Mouse (Mus musculus) adrenal gland, postnatal 25 days (tissue): ENCODE results near the gene Endou. TPM values are rescaled to one million over a fixed set of nuclear protein-coding genes. Genes with fewer than 3 reads are reported as not detected.
A peak's percentile ranks its signal among the peaks of the same experiment; 100 is the strongest.

Source experiments
- DNase-seq: peaks from one replicate; pipeline ENCODE4 v3.0.0; 2021; ENCODE audit warnings: mixed read lengths
- total RNA-seq: library from RNA; stranded (reverse); gene quantifications from 2 replicates; pipeline ENCODE4 v1.2.3, GENCODE M21; 2021

The Endou gene
- total RNA-seq, 1 experiment from 2014 or later = 0.82 TPM

DNA sequence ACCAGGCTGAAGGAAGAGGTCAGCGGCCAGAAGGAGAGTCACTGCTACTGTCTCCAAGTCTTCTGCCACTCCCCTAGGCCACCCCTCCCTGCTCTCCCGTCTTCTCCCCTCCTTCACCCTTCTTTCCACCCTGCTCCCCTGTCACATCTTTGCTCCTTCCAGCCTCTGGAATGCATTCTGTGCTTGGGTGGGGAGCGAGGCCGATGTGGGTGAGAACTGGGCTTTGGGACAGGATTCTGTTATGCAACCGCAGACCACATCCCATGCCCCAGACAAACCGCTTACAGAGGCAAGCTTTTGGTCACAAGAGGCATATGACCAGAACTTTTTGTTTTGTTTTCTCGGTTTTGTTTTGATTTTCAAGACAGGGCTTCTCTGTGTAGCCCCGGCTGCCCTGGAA, 4.1 kb downstream of the Endou start:
- DNase-seq = no peak

DNA sequence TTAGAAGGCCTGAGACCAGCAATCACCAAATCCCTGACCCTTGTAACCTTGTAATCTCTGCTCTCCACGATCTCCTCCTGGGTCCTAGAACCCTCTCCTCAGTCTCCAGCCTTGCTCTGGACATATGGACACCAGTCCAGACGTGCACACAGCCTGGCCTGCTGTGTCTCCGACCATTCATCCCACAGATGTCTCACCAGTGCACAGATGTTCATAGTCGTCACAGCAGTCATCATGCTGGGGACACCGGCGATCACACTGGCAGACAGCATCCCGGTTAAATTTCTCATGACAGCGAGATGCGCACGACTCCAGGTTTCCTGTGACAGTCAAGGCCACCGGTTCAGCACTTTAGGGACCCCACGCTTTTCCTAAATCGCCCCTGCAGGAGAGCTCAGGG, 4.8 kb downstream of the Endou start:
- no peak for DNase-seq

DNA sequence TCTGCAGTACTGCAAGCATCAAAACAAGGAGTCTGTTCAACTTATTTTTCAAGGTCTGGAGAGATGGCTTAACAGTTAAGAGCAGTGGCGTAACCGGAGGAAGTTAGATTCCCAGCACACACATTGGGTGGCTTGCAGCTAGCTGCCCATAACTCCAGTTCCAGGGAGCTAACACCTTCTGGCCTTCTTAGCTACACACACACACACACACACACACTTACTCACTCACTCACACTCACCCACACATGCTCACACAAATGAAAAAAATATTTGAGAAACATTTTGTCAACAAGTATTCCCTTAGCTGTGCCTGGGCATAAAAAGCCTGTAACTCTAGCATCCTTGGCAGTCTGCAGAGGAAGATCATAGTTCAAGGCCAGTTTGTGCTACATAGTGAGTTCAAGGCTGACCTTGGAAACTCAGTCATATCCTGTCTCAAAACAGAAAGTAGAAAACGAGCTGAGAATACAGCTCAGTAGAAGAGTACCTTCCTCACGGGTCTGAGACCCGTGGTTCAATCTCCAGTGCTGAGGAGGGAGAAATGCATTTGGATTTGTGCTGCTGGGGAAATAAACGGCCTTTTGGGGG, 5.8 kb downstream of the Endou start:
- no peak for DNase-seq

DNA sequence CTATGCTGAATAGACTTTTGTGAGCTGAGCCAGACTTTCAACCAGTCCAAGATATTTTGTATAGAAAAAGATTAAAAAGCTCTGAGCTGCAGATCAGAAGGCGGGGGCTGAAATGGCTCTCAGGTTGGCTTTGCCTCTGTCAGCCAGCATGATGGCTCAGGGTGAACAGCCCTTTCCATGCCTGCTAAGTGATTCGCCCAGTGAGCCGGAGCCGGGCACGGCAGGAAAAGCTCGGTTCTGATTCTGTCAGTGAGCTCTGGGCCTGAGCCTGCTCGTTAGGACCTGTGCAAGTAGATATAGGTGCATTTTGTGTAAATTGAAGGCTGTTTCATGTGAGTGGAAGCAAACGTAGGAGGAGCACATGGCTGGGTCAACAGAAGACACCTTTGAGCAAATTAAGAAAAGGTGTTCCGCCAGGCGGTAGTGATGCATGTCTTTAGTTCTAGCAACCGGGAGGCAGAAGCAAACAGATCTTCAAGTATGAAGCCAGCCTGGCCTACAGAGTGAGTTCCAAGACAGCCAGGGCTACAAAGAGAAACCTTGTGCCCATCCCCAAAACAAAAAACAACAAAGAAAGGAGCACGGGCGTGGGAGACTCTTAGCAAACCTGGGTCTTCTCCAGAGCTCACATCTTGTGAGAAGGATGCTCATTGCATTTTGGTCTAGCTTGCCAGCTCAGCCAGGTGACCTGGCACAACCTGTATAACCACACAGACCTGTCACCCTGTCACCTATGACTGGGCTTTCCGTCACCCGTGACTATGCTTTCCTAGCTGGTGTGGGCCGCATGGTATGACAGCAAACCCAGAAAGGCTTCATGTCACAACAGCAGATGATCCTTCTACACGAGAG, 6.6 kb downstream of the Endou start:
- no peak for DNase-seq

DNA sequence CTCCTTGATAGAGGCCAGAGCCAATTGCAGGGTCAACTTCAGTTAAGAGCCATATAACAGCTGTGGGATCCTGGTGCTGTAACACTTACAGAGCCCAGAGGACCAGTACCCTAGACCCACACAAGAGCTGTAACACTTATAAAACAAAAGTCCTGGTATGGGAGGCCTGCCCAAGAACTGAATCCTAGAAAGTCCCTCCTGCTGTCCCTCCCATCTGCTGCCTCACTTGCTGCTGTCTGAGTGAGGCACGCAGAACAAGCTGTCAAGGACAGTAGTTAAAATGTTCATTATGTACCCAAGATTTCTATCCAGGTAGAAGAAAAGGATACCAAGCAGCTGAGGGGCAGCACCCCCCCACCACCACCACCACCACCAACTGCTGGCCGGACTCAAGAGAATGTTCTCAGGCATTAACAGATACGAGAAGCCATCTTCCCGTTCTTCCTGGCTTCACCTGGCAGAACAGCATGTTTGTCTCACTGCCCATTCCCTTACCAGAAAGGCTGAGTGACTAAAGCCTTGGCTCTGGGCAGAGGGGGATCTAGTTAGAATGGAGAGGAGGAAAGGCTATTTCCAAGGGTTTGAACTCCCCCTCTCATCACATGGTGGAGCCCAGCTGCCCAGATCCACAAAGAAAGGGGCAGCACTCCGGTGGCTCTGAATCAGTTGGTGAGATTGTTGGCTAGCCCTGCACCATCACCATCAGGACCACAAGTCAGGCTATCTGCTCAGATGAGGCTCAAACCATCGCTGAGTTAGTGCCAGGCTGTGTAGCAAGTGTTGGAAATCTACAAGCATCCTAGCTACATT, 7.4 kb downstream of the Endou start:
- no peak for DNase-seq

DNA sequence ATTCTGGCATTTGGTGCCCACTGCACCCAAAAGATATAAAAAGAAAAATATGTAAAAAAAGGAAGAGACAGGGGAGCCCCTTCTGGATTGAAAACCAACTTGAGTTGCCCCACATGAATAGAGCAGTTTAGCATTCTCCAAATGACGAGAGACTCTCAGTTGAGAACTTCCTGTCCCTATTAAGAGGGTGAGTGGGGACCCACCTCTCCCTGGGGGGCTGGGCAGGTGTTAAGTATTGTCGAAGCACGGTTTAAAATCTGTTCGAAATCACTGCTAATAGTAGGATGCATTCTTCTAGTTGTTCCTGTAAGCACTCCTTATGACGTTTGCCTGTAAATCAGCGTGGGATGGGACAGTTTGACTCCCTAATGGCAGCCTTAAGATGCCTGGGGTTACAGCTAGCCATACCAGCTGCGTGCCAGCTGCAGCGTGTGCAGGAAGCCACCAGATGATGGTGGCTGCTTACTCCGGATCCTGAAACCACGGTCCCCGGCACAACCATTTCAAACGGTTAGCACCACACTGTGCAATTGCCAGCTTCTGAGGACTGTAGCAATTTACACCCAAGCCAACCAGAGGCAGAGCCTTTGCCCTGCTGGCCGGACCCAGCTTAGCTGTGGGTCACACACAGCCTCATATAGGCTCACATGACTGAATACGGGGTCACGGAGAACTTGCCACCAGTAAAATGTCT, 10.0 kb downstream of the Endou start:
- no peak for DNase-seq

DNA sequence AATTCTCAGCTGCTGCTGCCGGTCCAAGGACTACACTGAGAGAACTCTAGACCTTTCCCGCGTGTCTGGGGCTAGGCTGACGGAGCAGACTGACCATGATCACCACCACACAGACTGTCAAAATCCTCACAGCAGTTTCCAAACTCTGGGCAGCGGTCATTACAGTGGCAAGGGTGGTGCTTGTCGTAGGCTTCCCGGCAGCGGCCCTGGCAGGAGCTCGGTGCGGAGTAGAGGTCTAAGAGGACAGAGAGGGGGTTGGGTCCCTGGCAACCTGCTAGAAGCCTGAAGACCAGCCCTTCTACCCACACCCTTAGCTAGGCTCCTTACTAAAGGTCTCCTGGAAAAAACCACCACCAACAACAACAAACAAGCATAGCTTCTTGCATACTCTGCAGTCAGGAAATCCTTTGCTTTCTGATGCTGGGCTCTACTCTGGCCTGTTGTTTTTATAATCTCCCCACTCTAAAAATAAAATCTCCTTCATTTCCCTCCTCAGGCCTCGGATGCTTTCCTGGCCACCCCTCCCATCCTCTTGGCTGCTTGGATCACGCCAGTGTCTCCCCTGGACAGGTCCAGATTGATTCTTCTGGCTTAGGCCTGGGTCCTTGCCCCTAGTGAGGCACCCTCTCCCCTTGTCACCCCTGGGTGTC, 11.0 kb downstream of the Endou start:
- DNase-seq = no peak

DNA sequence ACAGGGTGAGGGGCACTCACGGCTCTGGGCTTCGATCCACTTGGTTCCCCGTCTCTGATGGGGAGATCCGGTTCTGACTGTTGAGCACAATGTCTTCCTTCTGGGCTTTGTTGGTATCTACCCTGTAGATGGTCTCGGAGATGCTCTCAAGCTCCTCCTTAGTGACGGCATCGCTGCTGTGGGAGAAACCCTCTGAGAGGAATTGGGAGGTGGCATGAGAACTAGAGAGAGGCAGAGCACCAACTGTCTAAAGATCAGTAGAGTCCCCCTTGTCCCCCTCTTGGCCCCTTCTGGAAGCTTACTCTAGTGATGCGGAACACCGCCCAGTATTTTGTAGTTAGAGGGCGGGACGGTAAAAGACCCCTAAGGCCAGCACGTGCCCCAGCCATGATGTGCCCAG, 11.6 kb downstream of the Endou start:
- DNase-seq = no peak

DNA sequence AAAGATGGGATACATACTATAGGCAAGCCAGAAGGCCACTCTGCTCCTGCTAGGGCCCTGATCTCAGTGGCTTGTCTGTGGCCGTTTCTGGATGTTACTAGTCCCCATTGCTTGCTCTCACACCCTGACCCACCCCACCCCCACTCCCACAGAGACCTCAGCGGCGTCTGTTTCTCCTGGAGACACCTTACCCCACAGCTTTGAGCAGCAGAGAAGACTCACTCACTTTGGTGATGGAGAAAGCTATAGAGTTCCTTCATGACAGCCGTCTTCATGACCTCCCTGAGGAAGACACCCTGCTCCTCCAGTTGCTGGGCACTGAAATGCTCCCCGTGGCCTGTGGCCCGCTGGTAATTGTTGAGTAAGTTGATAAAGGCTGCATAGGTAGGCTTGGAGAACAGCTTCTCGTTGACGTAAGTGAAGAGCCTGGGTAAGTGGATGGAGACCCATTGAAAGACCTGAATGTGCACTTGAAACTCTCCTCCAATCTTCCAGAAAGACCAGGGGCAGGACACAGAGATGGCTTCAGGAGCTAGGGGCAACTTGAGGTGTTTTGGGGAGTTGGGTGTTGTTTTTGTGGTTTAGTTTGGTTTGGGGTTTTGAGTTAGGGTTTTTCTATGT, 12.5 kb downstream of the Endou start:
- DNase-seq = no peak

DNA sequence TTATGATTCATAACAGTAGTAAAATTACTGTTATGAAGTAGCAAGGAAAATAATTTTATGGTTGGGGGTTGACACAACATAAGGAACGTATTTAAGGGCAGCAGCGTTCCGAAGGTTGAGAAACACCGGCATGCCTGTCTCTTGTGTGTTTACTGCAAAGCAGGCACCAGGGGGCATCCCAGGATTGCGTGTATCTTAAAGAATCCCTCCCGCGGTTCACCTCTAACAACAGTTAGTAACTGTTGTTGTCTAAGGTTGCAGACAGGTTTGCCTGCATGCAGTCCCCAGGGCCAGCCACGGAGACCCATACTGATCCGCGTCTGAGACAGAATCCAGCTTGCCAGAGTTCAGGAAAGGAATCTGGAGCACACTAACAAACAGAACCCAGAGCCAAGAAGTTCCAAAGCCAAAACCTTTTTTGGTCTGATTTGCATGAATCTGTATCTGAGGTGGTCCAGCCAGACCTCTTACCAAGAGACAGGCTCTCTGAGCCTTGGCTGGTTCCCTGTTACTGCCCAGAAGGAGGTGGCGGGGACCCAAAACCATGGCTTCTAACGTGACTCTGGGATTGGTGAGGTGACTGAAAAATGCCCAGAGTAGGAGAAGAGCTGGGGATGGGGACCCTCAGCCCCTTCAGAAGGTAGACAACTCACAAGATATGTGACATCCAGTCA, 13.1 kb downstream of the Endou start:
- peak; percentile 69 for DNase-seq

DNA sequence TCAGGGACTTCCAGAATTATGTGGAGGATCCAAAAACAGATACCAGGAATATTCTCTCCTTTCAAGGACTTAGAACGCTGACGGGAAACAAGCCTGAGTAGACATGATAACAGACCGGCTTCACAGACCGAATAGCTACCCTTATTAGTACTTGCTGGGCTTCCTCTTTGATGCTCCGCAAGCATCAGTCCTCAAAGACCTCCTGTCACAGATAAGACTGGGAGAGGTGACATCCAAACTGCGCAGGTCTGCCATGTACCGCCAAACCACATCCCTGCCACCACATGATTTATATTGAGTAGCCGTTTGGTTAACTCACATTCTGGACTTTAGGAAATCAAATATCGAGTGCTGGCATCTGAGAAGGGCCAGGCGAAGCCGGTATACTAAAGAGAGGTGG, 14.4 kb downstream of the Endou start:
- no peak for DNase-seq

DNA sequence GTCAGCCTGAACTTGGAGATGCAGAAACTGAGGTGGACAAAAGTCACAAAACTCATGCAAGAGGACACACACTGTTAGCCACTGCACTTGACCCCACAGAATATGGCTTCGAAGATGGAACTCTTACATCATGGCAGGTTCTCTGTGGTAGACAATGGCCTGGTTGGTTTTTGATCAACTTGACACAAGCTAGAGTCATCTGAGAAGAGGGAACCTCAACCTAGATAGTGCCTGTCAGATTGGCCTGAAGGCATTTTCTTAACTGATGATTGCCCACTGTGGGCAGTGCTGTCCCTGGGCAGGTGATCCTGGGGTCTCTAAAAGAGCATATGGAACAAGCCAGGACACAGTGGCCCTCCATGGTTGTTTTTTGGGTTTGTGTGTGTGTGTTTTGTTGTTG, 15.4 kb downstream of the Endou start:
- DNase-seq = no peak

DNA sequence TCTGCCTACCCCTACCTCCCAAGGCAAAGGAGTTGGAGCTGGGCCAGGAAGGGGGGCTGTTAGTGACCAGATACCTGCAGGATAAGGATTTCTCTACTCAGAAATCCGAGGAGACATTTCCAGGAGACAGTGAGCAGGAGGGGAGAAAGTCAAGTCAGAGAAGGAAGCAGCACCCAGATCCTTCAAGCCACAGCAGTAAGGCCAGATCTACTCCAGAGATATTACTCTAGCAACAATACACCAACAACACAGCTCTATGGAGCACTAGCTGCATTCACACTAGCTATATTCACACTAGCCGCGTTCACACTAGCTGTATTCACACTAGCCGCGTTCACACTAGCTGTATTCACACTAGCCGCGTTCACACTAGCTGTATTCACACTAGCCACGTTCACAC, 16.1 kb downstream of the Endou start:
- no peak for DNase-seq

DNA sequence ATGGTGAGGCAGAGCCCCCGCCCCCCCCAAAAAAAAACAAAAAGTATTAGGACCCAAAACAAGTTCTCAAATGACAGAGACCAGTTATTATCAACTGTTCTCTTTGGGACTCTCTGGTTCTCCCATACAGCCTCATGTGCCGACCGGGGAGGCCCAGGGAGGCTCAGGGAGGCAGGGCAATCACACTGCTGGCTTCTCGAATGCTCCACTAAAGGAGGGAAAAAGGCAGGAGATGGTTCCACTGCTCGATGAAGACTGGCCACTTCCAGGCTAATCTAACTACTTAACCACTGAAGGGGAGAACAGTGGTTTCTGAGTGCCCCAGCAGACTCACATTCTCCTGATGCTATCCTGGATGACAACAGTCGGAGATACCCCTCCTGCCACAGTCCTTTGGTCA, 18.6 kb downstream of the Endou start:
- no peak for DNase-seq

DNA sequence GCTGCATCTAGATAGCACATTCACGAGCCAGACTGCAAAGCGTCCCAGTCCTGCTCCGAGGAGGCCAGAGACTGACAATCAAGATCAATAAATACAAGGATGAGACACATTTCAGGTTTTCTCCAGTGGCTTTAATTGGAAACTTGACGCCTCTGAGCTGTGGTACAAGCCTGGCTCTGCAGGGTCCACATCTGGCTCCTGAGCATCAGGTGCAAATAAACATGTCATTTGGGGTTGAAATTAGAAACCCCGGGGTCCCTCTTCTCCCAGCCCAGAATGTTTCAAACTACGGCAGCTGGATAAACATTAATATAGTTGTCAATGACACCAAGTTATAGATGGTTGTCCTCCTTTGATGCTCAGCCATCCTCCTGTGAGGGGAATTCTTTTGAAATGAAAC, 20.2 kb downstream of the Endou start:
- DNase-seq = no peak

DNA sequence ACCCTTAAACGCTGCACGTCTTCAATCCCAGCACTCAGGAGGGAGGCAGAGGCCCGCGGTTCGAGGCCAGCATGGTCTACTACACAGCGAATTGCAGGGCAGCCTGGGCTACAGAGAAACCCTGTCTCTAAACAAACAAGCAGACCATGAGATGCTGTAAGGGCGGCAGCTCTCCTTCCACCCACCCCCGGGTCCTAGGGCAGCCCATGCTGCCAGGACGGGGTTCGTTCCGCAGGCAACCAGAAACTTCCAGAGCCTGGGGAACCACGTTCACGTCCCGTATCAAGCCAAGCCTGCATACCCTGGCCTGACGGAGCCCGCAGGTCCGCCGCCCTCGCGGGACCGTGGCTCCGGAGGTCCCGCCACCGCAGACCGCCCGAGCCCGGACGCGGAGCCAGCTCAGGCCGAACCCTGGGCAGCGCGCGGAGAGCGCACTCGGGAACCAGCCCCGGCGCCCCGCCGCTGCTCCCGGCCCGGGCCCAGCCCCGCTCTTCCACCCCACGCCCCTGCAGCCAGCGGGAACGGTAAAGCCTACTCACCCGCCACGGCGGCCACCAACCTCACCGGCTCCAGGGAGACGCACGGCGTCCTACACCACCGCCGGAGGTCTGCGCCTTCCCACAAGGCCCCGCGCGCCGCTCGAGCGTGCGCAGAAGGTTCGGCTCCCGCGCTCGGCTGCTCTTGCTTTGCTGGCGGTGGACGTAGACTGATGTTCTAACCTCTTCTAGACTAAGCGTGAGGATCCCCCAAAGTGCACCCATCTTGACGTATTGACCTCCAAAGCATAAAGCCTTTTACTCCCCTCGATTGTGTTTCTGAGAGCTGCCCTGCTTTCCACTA, 25.7 kb downstream of the Endou start, which contains the start of gene Rpap3:
Gene Rpap3, minus strand, starts transcription at position 615 of the 840 bp plus-strand sequence.
- DNase-seq = peak; percentile 91

DNA sequence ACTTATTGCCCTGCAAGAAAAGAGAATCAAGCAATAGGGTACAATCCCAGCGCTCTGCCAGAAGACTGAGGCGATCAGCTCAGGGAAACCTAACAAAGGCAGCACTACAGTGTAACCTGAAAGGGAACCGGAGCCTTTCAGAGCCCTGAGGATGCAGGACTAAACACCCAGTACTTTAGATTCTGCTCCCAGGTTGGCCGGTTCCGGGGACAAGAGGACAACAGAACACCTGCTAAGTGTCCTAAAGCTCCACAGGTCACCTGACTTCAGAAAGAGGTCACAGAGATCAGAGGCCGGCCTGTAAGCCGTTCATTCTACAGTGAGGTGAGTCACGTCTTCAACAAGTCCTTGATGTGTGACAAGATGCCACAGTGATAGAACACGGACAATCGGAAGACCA, 34.5 kb downstream of the Endou start:
- no peak for DNase-seq

DNA sequence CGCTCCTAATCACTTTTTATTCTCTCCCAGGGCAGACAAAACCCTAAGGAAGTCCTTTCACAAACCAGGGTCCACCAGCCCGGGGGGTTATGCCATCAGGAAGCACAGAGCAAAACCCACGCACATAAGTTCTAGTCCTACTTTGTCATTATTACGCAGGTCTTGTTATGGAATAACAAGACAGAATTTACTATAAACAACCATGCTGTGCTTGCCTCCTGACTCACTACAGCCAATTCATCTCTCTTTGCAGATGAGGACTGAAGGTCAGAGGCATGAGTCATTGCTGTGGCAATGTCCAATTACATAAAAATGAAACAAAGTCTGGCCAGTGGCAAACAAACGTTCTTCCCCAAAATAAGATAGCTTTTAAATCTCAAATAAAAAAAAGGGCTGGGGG, 37.7 kb downstream of the Endou start:
- DNase-seq = no peak

DNA sequence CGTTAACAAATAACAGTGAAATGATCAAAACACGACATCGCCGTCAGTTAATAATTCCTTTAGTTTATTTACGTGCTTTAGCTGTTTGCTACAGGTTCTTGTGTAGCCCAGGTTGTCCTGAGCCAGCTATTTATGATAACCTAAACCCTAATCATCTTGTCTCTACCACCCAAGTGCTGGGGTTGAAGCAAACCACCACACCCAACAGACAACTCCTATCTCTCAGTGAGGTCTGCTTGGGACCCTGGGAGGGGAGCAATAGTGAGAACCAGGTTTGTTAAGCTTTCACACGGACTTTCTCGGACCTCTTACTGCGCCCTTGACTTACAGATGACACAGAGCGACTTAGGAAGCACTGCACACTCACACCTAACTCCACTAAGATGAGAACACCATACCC, 47.0 kb downstream of the Endou start:
- no peak for DNase-seq

DNA sequence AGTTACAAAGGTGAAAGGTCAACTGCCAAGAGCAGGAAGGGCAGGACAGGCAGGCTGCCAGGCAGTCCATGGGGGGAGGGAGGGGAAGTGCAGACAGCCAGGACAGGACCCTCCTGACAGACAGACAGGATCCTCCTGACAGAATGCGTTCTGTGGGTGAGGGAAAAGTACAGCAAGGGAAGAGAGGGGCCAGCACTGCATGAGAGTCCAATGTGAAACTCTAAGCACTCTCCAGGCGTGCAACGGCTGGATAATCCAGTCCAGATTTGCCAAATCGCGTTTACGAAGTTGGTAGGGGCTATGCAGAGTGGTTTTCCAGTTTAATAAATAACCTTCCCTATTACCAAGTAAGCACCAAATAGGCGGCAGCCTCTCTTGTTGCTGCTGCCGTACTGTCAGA, 49.1 kb downstream of the Endou start:
- DNase-seq = no peak
